Mouse (Mus musculus) T-helper 17 cell (primary cell): ENCODE data around the gene Tbc1d16.

Experiments
- in situ Hi-C, 2 experiments: fragments of 300-600 bp; cut with MboI, MseI; formaldehyde crosslinking; loops; 1 replicate in 1 of 2; 2 replicates in 1 of 2; pipeline ENCODE4 v1.15.1; 2025; ENCODE audit warnings: high pct_unique_total_duplicates in 2 of 2

The Tbc1d16 gene

DNA sequence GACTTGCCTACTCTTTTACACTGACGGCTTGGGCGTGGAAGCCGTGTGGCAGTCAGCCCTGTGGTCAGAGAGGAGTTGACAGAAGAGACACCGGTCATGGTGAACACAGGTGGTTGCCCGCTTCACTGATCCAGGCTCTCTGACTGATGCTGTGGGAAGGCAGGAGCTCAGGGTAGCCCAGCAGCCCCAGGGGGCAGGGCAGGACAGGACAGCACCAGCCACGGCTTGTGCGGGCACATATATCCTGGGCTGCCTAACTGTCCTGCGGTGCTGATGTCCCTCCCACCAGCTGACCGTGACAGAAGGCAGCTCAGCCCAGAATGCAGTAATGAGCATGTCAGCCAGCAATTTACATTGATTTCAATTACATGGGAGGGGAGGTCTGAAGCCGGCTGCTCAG, 77.9 kb downstream of the Tbc1d16 start:
- in situ Hi-C loops: loop anchor here in 1 of 2 experiments (5.0 to 25.0 kb wide), 2 partner anchors 37 to 1687 kb away; no protein-coding TSS in a partner anchor

DNA sequence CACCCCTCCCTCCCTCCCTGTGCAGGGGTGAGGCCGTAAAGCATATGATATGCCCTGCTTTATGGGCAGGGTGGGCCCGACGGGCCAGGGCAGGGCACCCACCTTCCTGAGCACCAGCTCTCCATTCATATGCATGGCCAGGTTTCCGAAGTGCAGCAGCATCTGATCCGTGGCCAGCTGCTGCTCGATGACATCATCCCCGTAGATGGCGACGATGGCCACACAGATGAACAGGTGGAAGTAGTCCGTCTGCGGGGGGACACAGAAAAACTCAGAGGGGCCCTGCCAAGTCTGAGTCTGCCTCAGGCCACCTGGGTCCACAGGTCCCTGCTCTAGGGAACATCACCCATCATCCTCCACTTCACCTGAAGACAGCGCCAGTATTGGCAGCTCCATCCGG, 79.5 kb downstream of the Tbc1d16 start:
- in situ Hi-C loops: no loop called here

DNA sequence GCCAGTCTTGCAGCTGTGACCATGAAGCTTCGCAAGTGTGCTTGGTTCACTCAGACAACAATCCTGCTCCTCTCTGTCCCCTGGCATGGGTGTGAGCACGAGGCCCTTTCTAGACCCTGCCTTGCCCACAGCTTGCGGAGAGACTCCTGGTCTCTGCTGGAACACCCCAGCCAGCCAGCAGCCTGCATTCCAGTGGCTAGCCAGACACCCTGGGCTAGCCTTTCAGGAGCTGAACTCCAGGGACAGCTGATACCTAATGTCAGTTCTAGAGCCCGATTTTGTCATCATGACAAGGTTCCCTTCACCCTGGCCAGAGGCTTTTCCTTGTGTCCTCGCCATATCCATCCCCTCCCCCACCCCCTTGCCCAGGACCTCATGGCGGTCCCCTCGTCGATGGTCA, 81.1 kb downstream of the Tbc1d16 start:
- in situ Hi-C loops: no loop called here

DNA sequence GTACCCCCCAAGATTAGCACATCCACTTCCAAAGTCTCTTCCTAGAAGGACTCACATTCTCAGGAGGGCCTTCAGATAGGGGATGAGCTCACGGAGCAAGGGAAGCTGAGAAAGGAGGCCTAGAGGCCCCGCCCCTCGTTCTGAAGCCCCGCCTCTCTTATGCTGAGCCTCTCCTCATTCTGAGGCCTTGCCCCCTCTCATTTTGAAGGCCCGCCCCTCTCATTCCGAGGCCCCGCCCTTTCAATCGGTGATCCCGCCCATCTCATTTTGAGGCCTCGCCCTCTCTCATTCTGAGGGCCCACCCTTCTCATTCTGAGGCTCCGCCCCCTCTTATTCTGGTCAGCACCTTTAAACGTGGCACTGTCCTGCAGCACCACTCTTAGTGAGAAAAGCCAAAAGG, 82.2 kb downstream of the Tbc1d16 start:
- in situ Hi-C loops: no loop called here

DNA sequence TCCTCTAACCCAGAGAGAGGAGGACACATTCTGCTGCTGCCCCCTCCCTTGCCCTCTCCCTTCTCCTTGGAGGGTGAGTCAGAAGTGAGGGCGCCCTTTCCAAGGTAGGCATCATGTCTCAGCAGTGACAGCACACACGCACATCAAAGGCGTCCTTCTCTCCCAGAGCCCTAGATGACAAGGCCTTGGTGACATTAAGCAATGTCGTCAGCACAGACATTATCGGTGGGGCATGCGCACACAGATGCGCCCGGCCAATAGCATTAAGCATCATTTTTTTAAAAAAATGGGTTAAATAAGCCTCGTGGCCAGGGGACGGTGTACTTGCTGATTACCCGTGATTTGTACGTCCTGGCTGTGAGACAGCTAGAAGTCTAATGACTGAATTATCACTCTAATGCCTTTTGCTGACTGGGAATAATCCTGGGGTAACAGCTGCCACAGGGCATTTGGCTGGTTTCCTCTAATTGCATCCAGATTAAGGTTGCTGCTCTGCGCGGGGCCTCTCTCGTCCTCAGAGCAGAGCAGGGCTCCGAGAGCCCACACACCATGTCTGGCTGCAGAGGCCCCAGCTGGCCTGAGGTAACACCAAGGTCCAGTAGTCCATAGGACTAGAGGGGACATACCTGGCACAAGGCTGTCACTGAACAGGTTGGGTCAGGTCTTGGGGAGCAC, 83.4 kb downstream of the Tbc1d16 start:
- in situ Hi-C loops: no loop called here

DNA sequence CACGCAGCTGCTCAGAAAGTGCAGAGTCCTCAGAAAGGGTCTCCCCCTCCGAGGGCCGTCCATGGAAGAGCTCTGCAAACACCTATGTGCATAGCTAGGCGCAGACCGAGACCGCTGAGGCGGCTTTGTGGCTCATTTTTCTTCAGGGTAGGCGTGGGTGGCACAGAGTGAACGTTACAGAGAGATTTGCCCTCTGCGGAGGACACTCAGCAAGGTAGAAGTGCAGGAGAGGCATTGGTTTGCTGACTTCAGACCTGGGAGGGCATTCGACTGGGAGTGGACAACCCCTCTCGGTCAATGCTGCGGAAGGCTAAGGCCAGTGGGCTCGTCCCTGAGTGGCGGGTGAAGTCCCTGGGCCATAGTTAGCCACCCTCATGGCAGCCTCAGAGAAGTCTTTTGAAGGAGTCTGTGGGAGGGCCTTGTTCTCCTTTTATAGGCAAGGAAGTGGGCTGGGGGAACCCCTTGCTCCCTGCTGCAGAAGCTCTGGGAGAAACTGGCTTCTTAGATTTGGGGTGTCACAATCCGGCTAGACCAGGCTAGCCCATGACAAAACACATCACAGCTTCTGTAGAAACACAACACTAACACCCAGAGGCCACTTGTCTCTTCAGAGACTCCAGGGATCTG, 84.8 kb downstream of the Tbc1d16 start:
- in situ Hi-C loops: no loop called here

DNA sequence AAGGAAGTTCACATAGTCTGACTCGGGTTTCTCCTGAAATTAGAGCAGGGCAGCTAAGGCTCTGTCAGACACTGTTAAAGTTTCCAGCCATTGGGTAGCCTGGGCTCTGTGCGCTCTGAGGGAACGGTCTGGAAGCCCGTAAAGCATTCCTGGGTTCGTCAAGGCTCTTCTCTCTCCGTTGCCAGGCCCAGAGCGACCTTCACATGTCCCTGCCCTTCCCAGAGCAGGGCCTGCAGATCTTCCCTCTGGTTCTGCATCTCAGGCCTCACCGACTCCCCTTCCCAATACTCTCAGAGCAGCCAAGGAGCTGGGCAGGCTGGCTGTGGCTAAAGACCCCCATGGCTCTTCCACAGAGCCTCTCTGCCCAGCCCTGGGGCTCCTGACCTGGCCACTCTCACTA, 85.7 kb downstream of the Tbc1d16 start:
- in situ Hi-C loops: no loop called here

DNA sequence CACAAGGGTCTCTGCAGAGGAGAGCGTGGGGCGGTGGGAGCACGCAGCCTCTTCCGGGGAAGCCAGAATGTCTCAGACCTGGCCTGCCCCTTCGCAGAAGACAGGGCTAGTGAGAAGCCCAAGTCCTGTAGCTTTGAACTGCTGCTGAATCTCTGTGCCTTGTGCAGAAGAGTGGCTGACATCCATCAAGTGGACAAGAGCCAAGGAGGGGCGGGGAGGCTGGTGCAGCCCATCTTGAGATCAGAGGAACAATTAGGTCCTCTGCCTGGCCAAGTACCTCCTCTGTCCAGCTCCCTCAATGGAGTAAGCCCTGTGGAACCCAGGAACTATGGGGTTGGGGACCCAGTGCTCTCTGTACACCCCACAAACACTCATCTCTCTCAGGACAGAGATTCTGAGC, 89.3 kb downstream of the Tbc1d16 start:
- in situ Hi-C loops: no loop called here

DNA sequence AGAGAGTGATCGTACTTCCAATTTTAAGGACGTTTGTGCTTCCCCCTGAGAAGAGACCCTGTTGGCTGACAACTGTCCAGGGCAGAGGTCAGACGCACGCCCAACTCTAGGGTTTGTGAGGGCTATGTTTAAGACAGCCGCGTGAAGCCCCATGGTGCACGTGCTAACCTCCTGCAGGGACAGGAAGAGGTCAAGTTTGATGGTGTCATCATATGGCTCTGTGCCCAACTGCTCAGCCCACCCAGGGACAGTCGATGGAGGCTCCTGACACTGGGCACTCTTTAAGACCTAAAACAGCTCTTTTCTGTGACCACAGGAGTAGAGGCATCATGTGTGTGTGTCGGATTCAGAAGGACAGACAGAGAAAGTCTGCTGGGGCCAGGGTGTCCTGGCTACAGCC, 90.1 kb downstream of the Tbc1d16 start:
- in situ Hi-C loops: no loop called here

DNA sequence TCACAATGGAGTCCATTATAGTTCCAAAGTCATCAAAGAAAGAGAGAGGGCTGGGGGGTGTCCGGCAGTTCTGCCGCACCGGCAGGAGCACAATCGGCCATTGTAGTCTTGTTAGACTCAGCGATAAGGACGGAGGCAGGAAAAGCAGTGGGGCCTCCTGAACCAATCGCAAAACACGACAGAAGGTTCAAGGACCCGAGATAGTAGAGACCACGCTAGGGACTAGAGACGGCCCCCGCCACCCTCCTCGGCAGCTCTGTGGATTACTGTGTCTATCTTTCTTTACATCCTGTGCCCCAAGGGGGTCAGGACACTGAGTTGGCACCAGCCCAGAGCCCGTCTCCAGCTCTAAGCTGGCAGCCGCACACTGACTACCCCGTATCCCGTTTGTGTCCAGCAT, 93.7 kb downstream of the Tbc1d16 start:
- in situ Hi-C loops: no loop called here

DNA sequence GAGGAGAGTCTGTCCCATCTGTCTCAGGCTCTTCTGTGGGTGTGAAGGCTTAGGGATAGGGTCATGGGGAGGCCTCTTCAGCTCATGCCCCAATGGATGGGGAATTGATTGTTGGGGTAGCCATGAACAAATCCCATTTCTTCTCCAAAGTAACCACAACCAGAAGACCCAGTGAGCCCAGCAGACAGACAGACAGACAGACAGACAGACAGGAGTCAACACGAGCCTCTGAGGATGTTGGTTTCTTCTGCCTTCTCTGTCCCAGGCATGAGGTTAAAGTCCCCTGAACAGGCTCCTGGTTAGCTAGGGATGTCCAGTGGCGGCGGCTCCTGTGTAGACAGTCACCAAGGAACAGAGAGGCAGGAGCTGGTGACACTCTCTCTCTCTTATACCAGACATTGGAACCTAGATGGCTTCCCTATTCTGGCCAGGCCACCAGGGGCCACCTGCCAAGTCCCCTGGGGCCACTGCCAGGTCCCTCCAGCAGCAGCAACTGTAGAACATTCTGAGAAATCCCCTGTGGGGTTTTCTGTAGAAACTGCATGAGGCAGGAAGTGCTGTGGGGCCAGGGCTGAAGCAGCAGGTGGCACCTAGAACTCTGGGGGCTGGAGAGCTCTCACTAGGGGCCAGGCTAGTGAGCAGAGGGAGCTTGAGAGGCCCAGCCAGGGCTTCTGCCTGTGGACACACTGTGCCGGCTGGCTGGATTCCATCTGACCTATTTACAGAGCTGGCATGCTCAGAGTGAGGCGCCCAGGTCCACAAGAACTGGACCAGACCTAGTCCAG, 94.7 kb downstream of the Tbc1d16 start:
- in situ Hi-C loops: no loop called here

DNA sequence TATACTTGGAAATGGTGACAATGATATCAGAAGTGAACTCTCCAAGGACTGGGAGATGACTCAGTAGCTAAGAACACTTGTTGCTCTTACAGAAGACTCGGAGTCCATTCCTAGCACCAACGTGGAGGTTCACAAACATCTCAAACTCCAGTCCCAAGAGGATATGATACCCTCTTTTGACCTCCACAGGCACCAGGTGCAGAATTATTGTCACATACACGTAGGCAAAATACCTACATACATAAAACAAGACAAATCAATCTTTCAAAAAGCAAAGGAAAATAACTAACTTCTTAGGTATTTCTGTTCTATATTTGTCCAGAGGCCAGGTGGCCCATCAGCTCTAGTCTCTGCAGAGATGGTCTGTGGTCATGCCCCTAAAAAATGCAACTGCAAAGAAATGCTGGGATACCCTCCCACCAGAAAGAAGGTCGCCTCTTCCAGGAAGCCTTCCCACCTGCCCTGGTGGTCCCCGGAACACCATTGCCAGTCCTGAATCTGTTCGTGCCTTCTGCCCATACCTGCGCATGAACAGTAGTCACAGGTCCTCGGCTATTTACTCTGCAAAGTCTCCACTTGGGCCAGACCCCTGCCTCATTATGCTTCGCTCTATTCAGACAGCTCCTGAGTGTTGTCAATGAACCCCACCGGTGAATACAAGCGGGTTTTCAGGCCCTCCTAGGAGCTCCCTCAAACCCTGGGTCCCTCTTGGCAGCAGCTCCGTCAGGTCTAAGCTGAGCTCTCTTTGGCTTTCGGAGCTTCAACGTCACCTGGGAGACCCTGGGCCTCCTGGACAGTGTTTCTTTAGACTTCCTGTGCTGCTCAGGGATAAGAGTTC, 95.9 kb downstream of the Tbc1d16 start:
- in situ Hi-C loops: no loop called here

DNA sequence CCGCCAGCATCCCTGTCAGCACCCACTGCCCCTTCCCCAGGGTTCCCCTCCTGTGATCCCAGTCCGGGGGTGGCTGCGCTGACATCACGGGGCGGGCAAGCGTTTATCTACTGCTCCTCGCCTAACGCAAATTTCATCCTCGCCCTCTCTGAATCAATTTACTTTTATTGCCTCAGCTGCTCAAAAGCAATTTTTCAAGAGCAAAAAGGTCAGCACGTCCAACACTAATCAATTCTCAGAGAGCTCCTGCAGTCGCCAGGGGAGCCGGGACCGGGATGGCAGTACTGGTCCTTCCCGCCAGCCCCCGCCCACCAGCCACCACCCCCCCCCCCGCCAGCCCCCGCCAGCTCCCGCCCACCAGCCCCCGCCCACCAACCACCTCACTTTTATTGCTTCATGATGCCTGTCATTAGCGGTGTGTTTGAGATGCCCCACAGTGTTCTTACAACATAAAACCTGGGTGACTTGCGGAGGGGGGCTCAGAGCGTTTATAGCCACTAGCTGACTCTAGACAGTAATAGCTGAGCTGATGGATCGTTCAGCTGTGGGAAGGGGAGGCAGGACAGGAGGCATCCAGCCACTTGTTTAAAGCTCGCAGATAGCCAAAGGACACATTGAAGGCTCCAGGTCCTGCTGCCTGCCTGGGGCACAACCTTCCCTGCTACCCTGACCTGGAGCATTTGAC, 98.1 kb downstream of the Tbc1d16 start:
- in situ Hi-C loops: no loop called here

DNA sequence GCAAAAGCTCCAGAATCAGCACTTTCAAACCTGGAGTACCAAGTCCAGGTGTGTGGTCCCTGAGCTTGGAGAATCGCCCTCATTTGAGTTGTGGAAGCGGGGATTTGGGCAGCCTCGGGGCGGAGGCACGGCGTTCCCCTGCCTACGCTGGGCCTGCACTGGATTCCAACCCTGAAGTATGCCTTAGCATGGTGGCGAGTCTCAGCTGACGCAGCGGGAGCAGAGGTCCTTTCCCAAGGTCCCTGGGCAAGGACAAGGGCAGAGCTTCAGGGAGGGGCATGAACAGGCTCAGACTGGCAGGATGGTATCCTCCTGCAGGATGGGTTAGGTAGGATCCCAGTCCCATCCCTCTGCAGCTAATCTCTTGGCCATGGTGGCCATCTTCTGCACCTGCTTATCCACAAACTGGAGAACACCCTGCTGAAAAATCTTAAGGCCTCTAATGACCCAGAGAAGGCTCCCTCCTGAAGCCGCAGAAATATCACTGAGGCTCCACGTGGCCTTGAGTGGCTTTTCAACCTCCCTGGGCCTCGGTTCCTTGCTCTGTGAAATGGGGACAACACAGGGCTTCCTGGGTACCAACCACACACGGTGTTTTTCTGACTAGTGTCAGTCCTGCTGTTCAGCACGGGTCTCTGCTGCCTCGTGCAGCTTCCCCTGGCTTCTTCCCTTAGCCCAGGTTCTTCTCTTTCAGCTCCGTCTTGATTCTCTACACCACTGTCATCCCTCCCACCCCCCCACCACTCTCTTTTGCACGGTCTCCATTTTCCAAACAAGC, 98.8 kb downstream of the Tbc1d16 start:
- in situ Hi-C loops: no loop called here

DNA sequence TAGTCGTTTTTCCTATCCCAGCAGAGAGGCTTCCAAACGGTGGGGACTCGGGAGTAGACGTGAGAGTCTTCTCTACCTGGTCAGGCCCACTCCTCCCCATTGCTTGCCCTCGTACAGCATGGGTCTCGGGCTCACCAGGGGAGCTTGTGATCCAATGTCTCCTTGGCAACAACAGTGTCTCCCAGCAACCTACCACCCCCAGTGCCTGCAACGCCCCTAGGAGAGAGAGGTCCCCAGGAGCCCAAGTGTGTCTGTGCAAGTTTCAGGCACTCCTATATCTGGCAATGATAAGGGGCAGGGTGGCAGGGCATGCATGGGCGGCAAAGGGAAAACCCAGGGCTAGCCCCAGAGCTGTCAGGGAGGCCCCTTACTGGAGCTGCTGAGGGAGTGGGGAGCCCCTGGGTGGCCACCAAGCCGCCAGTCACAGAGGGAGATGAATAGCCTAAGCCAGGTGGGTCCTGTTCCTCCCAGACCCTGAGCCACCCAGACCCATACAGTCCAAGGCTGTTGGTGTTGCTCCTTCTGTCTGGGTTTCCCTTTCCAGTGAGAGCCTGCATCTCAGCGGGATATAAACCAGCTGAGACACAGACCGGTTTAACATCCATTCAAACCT, 99.5 kb downstream of the Tbc1d16 start:
- in situ Hi-C loops: no loop called here

DNA sequence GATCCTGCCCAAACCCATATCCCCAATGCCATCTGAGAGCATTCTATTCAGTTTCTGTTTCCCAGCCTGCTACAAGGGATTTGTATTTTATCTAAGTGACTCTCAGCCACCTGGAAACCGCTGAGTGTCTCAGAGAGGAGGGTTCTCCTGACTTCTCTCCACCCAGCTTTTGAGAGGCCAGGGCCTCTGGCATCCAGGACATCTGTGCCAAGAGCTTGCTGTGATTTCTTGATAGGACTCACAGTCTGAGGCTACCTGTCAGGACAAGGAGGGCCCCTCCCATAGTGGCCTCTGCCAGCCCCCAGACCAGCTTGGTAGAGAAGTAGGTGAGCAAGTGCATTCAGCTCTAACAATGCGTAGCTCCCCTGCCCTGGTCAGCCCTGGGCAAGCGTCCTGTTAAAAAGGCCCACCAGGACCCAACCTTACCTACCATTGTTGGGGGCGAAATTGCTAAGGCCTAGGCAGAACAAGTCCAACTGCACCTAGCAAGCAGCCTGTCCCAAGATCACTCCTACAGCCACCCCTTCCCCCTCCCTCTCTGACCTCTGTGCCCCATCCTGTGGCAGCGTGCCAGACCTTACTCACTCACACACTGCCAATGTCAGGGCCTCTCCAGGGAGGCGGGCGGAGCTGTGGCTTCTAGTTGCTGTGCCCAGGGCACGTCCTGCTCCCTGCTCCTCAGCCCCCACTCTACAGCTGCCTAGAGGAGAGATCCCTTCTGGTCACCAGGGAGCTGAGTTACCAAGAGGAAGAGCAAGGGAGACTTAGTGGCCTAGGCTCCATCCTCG, 100.4 kb downstream of the Tbc1d16 start:
- in situ Hi-C loops: no loop called here

DNA sequence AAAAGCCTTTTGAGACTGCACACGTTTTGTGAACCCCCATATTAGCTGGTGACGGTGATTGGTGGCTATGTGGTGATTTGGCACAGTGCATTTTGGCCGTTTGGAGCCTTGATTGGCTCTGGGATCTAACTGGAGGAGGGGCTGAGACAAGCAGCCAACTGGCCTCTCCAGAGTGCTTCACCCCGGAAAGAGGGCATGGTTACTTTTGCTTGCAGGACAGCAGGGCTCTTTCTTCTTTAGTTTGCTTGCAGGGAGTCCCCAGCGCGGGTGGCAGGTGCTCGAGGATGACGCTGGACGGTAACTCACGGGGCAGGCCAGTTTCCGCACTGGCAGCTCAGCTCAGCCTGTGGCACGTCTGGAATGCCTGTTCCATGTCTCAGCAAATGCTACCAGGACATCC, 101.2 kb downstream of the Tbc1d16 start:
- in situ Hi-C loops: no loop called here

DNA sequence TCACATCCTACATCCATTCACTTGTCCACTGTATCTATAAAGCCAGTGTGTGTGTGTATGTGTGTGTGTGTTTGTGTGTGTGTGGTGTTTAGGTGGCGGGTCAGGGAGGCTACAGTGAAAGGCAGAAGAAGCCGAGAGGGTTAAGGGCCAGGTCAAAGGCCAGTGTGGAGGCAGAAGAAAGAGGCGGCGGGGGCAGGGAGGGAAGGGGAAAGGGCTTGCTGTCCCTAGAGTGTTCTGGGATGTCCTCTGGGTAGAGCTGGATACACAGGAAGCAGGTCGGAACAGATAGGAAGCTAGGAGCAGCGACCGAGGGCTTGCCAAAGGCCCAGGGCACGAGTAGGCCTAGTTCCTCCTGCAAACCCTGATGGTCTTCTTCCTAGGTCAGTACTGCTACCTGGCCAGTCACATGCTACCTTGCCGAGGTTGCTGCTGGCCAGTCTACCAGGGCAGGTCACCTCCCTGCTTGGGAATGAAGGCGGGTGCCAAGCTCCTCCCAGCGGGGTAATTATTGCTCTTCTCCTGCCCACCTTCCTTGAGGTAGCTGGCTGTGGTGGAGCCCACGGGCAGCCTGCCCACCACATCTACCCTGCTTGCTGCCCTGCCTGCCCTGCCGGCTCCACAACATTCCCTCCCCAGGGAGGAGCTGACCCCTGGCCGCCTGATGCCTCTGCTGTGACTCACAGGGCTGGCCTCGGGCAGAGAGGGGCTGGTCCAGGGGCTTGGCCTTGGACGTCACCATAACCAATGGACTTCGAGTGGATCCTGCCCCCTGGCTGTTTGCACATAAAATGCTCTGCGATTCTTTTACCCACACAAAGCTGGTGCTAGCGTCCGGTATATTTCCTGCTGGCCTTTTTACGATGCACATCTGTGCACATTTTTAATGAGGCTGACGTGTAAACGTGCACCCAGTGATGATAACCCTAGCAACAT, 102.1 kb downstream of the Tbc1d16 start:
- in situ Hi-C loops: no loop called here
